Mouse (Mus musculus): ENCODE measurements around the gene Foxn1.

DNA sequence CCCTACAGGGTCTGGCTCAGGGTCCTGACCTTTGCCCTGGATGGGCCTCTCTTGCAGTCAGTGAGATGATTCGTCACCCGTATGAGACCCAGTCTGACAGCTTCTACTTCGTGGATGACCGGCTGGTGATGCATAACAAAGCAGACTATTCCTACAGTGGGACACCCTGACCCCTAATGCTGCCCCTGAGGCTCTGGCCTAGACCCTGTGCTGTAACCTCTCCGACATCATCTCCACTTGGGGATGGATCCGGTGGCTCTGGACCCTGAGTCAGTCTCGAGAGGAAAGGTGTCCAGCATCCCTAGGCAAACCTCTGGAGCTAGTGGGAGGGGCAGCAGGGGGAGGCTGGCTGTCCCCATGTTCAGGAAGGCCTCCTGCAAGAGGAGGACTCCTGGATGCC is 37.9 kb downstream of the Foxn1 start:
- TF ChIP-seq EP300 (IDR thresholded peaks at IDR 0.05): no peak
- TF ChIP-seq CTCF (IDR thresholded peaks at IDR 0.05): no peak

Measured in lung, postnatal 0 days (tissue).